Mouse (Mus musculus) stomach, postnatal 0 days (tissue): ENCODE results near the gene Trp53.

ENCODE experiments used
- CTCF ChIP-seq: IDR thresholded peaks from 2 replicates; pipeline ENCODE4 v1.5.1; 2016; ENCODE audit warnings: antibody characterized with exemption, low read depth, mild to moderate bottlenecking, moderate library complexity
- EP300 ChIP-seq: optimal IDR thresholded peaks from 2 replicates; pipeline ENCODE3; 2016; ENCODE audit warnings: antibody characterized with exemption

DNA sequence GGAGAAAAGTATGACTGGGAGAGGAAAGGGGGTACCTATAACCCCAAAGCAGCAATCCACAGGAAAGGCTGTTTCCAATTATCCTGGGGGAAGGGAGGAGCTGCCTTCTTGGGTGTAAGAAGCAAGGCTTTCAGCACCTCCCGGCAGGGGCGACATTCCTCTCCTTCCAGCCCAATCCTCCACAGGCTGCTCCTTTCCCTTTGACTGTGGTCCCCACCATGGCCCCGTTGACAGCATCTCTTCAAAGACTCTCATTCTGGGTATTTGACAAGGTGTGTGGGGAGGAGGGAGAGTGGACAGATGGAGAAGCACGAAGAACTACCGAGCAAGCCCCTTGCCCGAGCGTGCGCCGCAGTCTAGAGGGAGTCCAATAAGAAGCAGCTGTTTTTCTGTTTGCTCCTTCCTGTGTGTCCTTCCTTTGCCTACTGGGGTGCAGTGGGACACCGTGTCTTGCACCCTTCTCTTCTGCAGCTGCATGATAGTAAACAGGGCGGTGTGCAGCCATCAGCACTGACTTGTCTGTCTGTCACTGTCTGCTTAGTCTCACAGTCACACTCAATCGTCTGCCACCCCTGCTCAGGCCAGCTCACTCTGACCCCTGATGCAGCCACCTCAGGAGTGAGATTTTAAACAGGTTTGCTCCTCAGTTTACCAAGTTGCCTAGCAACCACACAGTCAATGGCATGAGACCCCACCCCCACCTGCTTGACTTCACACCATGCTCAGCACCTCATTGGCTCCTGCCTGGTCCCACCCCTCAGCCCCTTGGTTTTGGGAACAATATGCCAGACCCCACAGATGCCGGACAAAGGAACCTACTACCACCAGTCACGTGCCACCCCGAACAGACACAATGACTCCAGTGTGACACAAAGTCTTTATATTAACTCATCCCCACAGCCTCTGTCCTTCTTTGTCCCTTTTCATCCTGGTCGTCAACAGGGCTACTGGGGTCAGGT, 19.0 kb upstream of the Trp53 start:
- TF ChIP-seq CTCF (no peak), EP300 (no peak)
